Mouse (Mus musculus) c-Kit-positive CD71-positive TER-119-negative erythroid progenitor cells, embryonic 14.5 days (primary cell): ENCODE results near the gene Crybb1.
A peak's percentile ranks its signal among the peaks of the same experiment; 100 is the strongest.

Experiments
- DNase-seq: peaks from one replicate; pipeline ENCODE4 v3.0.0-alpha.2; 2013; ENCODE audit warnings: low read depth

Crybb1 gene

DNA sequence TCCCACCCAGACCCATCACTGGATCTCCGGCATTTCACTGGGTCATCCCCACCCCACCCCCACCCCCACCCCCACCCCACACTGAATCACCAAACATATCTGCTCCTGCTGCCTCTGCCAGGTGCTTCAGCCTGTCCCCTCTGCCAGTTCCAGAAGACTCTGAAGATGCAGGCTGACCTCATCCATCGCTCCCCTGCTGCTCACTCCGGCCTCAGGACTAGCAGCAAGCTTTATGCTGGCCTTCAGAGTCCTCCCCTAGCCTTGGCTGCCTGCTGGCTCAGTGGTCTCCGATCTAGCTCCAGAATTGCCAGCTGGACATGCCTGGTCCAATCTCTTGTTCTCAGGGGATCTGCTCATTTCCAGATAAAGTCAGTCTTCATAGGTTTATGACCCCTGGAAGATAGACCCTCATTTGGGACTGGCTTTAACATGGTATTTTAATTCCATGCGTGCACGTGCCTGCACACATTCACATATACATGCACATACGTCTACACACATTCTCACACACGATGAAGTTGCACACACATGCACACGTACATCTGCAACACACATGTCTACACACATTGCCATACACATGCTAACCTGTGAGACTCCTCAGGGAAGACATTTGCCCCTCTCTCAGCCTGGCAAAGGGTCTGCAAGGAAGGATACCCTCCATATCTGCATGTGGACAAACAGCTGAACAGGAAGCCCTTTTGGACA lies 17.6 kb upstream of the Crybb1 start:
- DNase-seq, result no peak

DNA sequence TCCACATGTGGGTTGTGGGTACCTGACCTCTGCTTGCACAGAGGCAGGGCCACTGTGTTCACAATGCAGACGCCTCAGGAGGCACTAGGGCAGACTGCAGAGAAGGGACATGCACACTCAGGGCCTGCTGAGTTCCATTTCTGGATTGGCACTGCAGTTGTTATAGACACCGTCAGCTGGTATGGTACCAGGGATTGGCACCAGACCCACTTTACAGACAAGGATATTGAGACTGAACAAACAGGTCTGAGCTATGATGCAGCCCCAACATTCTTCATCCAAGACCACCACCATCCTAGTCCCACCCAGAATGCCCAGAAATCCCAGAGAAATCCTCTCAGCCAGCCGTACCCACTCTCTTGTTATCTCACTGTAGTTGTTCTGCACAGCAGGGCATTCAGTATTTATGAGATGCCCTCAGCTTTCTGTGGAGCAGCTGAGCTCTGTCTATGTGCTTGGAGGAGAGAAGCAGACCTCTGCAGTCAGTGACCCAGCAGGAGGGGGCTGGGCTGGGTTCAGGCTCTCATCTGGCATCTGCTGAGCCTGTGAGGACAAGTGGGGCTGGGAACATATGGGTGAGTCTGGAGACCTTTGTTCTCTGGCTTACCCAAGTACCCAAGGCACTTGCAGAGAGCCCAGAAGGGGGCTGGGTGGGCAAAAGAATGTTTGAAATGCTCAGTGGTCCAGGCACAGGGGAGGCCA lies 16.7 kb upstream of the Crybb1 start:
- no peak for DNase-seq

DNA sequence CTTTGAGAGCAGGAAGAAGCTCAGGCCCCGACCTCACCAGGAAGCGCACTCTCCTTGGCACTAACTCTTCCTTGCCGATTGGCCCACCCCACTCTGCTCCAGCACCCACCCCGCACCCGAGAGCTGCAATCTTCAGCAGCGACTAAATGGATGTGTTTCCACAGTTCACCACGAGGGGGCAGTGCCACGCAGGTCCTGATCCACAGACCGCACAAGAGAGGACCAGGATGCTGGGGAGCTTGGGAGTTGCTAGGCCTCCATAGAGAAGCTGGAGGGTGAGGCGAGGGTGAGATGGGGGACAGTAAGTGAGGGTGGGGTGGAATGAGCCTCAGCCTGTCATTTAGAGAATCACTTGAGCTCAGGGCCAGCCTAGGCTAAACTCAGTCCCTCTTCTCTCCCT lies 14.9 kb upstream of the Crybb1 start:
- peak; percentile 68 for DNase-seq

DNA sequence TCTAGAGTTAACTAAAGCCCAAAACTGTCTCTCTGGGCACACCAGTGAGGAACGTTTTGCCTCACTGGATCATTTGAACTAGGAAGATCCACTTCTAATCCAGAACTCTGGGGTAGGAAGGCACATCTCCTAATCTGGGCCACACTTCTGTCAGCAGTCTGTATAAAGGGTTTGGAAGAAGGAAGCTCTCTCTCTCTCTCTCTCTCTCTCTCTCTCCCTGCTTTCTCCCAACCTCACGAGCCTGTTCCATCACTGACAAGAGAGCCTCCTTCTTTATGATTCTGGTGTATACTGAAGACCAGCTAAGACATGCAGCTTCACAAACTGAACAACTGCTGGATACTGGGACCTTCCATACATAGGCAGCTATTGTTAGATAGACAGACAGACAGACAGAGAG lies 13.8 kb upstream of the Crybb1 start:
- no peak for DNase-seq

DNA sequence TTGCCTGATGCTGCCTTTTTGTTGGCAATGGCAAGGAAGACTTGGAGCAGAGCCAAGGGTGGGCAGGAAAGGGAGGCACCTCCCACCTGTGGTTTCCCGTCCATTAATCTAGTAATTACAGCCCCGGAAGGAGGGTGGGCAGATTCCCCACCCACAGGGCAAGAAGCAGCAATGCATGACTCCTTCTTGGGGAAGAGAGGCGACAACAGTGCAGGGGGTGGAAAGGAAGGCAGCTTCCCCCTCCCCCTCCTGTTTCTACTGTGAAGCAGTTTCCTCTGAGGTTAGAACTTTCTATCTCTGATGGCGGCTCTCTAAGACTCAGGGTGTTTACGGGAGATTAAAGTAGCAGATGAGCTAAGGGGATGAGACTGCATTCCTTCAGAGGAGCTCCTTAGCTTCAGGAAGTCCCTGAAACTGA lies 13.2 kb upstream of the Crybb1 start:
- peak; percentile 45 for DNase-seq

DNA sequence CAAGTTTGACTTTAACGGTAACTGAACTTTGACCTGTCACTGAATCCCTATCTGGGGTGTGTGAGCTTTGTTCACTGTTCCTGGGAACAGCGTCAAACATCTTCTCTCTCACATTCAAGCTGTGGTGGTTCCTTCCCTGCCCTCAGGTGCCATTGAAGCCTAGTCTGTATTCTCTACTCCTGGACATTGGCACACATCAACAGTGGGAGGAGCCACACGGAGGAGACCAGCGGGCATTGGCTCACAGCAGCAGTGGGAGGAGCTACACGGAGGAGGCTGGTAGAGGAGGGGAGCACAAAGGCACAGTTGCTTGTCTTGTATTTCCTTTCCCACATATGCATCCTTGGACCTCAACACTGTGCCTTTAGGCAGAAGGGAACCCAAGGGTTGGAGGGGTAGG lies 12.6 kb upstream of the Crybb1 start:
- no peak for DNase-seq

GRCm38 (mm10) chr5:112243539-112244274 lies 11.9 kb upstream of the Crybb1 start:
- DNase-seq, result peak; percentile 46

DNA sequence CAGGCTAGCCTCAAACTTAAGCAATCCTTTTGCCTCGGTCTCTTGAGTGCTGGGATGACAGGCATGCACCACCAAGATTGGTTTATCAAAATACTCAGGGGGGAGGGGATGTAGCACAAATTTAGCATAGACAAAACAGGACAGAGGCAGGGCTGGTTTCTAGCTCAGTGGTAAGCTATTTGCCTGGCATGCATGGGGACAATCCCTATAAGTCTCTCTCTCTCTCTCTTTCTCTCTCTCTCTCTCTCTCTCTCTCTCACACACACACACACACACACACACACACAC lies 11.4 kb upstream of the Crybb1 start:
- no peak for DNase-seq

GRCm38 (mm10) chr5:112244890-112245615 lies 10.6 kb upstream of the Crybb1 start:
- DNase-seq, result no peak

- DNase-seq, result no peak
These were observed 8.2 kb upstream of the Crybb1 start for GRCm38 (mm10) chr5:112247399-112247798.

- no peak for DNase-seq
These were observed 6.5 kb upstream of the Crybb1 start for GRCm38 (mm10) chr5:112249106-112249505.

GRCm38 (mm10) chr5:112252400-112252799 lies 3.2 kb upstream of the Crybb1 start, which contains the start of gene Cryba4:
Gene Cryba4 (minus strand): TSS chr5:112252518.
- no peak for DNase-seq

GRCm38 (mm10) chr5:112253169-112253568 lies 2.4 kb upstream of the Crybb1 start:
- DNase-seq, result no peak

- no peak for DNase-seq
These were observed 1.3 kb upstream of the Crybb1 start for GRCm38 (mm10) chr5:112254282-112254806.

GRCm38 (mm10) chr5:112256457-112256856 lies 842 bp downstream of the Crybb1 start:
- no peak for DNase-seq

DNA sequence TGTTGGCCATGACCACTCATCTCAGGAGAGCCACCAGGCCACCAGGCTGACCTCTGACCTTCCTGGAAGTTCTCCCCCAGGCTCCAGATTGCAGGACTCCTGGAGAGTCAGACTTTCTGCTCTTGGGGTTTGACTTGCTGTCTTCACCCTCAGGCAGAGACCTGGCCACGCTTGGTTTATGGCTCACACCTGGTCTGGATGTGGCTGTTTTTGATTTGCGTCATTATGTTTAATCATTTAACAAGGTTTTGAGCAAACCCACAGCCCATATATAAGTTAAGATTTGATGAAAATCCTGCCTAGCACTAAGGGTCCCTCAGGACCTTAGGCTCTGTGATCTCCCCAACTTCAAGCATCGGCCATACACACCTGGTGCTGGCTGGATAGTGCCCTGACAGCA lies 2.3 kb downstream of the Crybb1 start:
- no peak for DNase-seq

DNA sequence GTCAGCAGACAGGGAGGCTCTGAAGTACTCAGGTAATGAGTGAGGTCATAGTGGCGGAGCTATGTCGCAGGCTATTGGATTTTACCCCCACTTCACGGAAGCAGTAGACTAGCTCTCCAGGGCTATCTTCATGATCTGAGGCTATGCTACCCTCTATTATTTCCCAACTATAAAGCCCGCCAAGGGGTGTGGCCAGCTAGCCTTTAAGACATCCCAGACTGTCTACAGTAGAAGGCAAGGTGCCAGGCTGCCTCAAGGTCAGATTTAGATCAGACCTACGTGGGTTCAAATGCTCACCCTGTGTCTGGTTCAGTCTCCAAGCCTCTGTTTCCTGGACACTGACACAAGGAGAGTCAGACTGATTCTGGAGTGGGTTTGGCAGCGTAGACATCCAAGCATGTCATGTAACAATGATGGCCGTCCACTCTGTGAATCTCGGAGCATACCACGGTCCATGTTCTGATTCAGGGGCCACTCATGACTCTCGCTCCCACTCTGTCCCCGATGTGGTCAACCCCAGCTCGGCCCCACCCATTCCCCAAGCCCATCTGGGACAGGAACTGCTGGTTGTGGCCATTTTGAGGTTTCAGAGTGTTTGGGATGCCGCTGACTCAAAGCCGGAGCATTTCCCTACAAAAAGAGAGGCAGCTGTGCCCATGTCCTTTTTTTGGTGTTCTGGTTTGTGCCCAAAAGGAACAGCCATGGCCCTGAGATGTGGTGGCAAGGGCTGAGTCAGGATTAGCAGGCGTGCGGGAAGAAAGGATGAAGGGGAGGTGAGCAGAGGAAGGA lies 4.4 kb downstream of the Crybb1 start:
- DNase-seq, result no peak

DNA sequence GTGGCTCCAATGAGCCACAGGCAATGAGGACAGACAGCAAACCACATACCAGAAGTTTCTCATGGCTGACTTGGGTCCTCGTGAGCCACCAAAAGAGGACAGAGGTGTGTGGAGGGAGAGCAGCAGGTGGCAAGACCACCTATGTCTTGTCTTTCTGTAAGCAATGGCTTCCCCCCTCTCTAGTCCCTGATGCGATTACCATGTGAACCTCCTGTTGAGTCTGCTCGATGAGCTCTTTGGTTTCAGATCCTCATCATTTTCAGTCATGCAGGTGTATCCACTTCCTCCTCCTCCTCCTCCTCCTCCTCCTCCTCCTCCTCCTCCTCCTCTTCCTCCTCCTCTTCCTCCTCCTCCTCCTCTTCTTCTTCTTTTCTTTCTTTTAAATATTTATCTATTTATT lies 5.2 kb downstream of the Crybb1 start:
- DNase-seq, result no peak

GRCm38 (mm10) chr5:112264099-112264498 lies 8.5 kb downstream of the Crybb1 start:
- no peak for DNase-seq

- DNase-seq, result no peak
These were observed 9.5 kb downstream of the Crybb1 start for GRCm38 (mm10) chr5:112265110-112265509.

DNA sequence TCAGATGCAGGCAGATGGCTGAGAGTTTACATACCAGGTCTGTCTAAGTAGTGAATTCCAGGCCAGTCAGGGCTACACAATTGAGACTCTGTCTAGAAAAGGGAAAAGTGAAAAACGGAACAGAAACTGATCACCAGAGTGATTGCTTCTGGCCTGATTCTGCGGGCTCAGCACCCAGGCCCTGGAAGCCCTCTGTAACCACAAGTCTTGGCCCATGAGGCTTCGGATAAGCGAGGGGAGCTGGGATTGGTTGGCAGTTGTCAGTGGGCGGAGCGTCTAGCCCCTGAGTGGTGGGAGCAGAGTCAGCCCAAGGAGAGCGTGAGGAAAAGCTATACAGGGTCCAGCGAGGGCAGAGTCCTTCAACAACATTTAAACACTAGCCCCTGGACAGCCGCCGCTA lies 9.9 kb downstream of the Crybb1 start:
- no peak for DNase-seq
